ENCODE assay signal across 9 mouse cellular contexts in the genomic region with DNA sequence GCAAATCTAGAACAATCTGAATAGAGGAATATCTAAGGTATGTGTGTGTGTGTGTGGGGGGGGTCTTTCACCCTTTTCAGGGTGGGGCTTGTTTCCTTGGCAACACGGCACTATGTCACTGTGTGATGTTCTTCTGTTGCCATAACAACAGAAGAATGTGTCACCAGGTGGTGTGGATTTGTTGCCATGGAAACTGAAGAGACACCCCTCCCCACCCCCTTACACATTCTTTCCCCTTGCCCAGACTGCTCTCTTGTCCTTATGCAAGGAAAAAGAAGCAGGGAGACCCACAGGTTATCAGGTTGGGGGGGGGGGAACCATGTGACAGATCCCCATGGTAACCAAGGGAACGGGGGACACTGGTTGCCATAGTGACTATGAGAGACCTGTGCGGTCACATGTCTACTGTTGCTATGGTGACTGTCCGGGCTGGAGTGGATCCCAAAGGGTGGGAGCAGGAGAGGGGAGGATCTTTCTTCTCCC. TPM values are rescaled to one million over a fixed set of nuclear protein-coding genes. Genes with fewer than 3 reads are reported as not detected.
DNase-seq lines count a peak whose midpoint lies in the region; ATAC-seq and TF ChIP-seq lines count a peak whose summit lies in the region.
"Had no signal": no experiment of that assay in that cellular context is flagged by ENCODE, and none has a peak within 500 bp of the region (broad histone marks: within the 10 kb centered on the region; RNA-seq: fewer than 3 reads in every experiment).

No protein-coding gene starts in this region.

- H3K27me3 ChIP-seq in cerebellum, adult 2 months (ENCODE audit: control insufficient read depth, insufficient read depth, low read length): no peaks in the 10 kb centered on the region; the same call in 1 of the 2 replicates
- no peaks in the 10 kb centered on the region for H3K27me3 ChIP-seq in forebrain, postnatal 0 days (ENCODE audit: insufficient read depth, low read length)
- peaks cover 6% of the 10 kb centered on the region; the same call in 1 of the 2 replicates for H3K27me3 ChIP-seq in neural tube, embryonic 13.5 days
- H3K27me3 ChIP-seq in heart, embryonic 12.5 days (replicated peaks): peaks cover 52% of the 10 kb centered on the region

- H3K4me1 ChIP-seq in cerebellum, adult 2 months (ENCODE audit: control insufficient read depth, insufficient read depth, low read length): peaks cover 10% of the 10 kb centered on the region
- peaks cover 35% of the 10 kb centered on the region for H3K4me1 ChIP-seq in forebrain, postnatal 0 days (ENCODE audit: insufficient read depth)
- H3K4me1 ChIP-seq in neural tube, embryonic 13.5 days (replicated peaks): peaks cover 91% of the 10 kb centered on the region
- peaks cover 64% of the 10 kb centered on the region for H3K4me1 ChIP-seq in heart, embryonic 12.5 days (replicated peaks)

- peak; percentile 55 to 63 for DNase-seq in cerebellum, adult 2 months
- DNase-seq in forebrain, postnatal 0 days: peak; percentile 97
- peak; percentile 45 to 47 for DNase-seq in layer of hippocampus, postnatal 25 days (ENCODE audit: extremely low spot score in 1 of 2, low spot score in 1 of 2)
- DNase-seq in urinary bladder, postnatal 4 days (ENCODE audit: low spot score in 2 of 2): no peak
- DNase-seq in gastrocnemius, postnatal 36 days: no peak

- no peak for TF ChIP-seq POLR2A in cerebellum, adult 2 months (IDR thresholded peaks at IDR 0.05; ENCODE audit: borderline replicate concordance, insufficient read depth, low read length)

- no peaks in the 10 kb centered on the region for H3K9me3 ChIP-seq in forebrain, postnatal 0 days (ENCODE audit: low read length)
- H3K9me3 ChIP-seq in neural tube, embryonic 13.5 days: no peaks in the 10 kb centered on the region
- no peaks in the 10 kb centered on the region for H3K9me3 ChIP-seq in heart, embryonic 12.5 days (replicated peaks)

- intact Hi-C loops in gastrocnemius, postnatal 36 days (cut with DNase I): no loop called here

- H3K4me3 ChIP-seq in cerebellum, adult 2 months (replicated peaks; ENCODE audit: insufficient read depth, low read depth, low read length): no peak overlapping the region
- no peak overlapping the region for H3K4me3 ChIP-seq in forebrain, postnatal 0 days (ENCODE audit: low read depth, low read length)
- no peak overlapping the region for H3K4me3 ChIP-seq in neural tube, embryonic 13.5 days
- no peak overlapping the region for H3K4me3 ChIP-seq in heart, embryonic 12.5 days

- no peak for ATAC-seq in cerebellum, adult (ENCODE audit: insufficient number of reproducible peaks, low FRiP score, low TSS enrichment)
- peak; percentile 95 for ATAC-seq in forebrain, postnatal 0 days
- ATAC-seq in neural tube, embryonic 13.5 days (ENCODE audit: low read depth): peak; percentile 81
- ATAC-seq in heart, embryonic 12.5 days (ENCODE audit: insufficient number of reproducible peaks, low FRiP score): no peak

- 18% methylated on average over 4 of the region's 4 CpGs for WGBS in cerebellum, adult 2 months
- WGBS in forebrain, postnatal 0 days: 5% methylated on average over 4 of the region's 4 CpGs
- WGBS in neural tube, embryonic 13.5 days: 12% methylated on average over 4 of the region's 4 CpGs
- 35% methylated on average over 4 of the region's 4 CpGs for WGBS in heart, embryonic 12.5 days

- peak overlapping the region; percentile 33 for H3K4me2 ChIP-seq in forebrain, postnatal 0 days (ENCODE audit: low read depth)
- peak overlapping the region; percentile 91 for H3K4me2 ChIP-seq in neural tube, embryonic 13.5 days
- no peak overlapping the region for H3K4me2 ChIP-seq in heart, embryonic 12.5 days

- 0 out of 2 replicates have a peak, but pooled peaks cover 3% of the 10 kb centered on the region for H3K36me3 ChIP-seq in forebrain, postnatal 0 days (ENCODE audit: insufficient read depth)
- no peaks in the 10 kb centered on the region for H3K36me3 ChIP-seq in neural tube, embryonic 13.5 days
- H3K36me3 ChIP-seq in heart, embryonic 12.5 days: no peaks in the 10 kb centered on the region

- no peak overlapping the region for H3K27ac ChIP-seq in cerebellum, adult 2 months (ENCODE audit: insufficient read depth, low read length)
- peak overlapping the region; percentile 90 for H3K27ac ChIP-seq in forebrain, postnatal 0 days (ENCODE audit: low read depth, low read length)
- peak overlapping the region; percentile 94 for H3K27ac ChIP-seq in neural tube, embryonic 13.5 days (replicated peaks)
- no peak overlapping the region for H3K27ac ChIP-seq in heart, embryonic 12.5 days (ENCODE audit: poor library complexity, severe bottlenecking)
- H3K27ac ChIP-seq: macrophage had no signal

- TF ChIP-seq CTCF in cerebellum, adult 2 months (IDR thresholded peaks at IDR 0.05; ENCODE audit: borderline replicate concordance, insufficient read depth, low read depth, low read length): no peak
- no peak for TF ChIP-seq CTCF in forebrain, postnatal 0 days (IDR thresholded peaks at IDR 0.05; ENCODE audit: low read depth)

- H3K9ac ChIP-seq in forebrain, postnatal 0 days: no peak overlapping the region
- H3K9ac ChIP-seq in neural tube, embryonic 13.5 days: no peak overlapping the region
- no peak overlapping the region for H3K9ac ChIP-seq in heart, embryonic 12.5 days

RNA-seq across cellular contexts. Expression of a gene that starts 5.4 kb away (rescaled TPM):
- polyA plus RNA-seq in cerebellum, adult 2 months (2012; rRNA removed): 199 and 248 TPM in 2 replicates
- 47.1 and 62.9 TPM in 2 replicates for total RNA-seq in forebrain, postnatal 0 days (2014; rRNA removed)
- 5.3 and 5.8 TPM in 2 replicates for polyA plus RNA-seq in forebrain, postnatal 0 days (2015; fragmentation: Nextera tagmentation; extraction: Ambion mirVana)
- total RNA-seq in layer of hippocampus, postnatal 25 days (2021): 10 to 100 TPM; 49.7 to 72.3 TPM
- 8.9 and 9.3 TPM in 2 replicates for polyA plus RNA-seq in neural tube, embryonic 13.5 days (2015; fragmentation: Nextera tagmentation; extraction: Ambion mirVana)
- 1.9 and 2.7 TPM in 2 replicates for polyA plus RNA-seq in heart, embryonic 12.5 days (2016; fragmentation: Nextera tagmentation; extraction: Ambion mirVana)
- 1 to 10 TPM; 2.0 to 3.0 TPM for total RNA-seq in gastrocnemius, postnatal 36 days (2021)
- polyA plus RNA-seq: macrophage had no signal

RNA-seq across cellular contexts. Expression of a gene that starts 17.4 kb away (rescaled TPM):
- 1.5 and 1.9 TPM in 2 replicates for polyA plus RNA-seq in cerebellum, adult 2 months (2012; rRNA removed)
- total RNA-seq in forebrain, postnatal 0 days (2014; rRNA removed): 0.92 and 3.1 TPM in 2 replicates
- 0.99 and 2.3 TPM in 2 replicates for polyA plus RNA-seq in forebrain, postnatal 0 days (2015; fragmentation: Nextera tagmentation; extraction: Ambion mirVana)
- under 1 TPM in 1 of 2 experiments, not detected in 1; 0.34 TPM for total RNA-seq in layer of hippocampus, postnatal 25 days (2021)
- 0.28 TPM in 1 of 2 replicates, not detected in the other for polyA plus RNA-seq in neural tube, embryonic 13.5 days (2015; fragmentation: Nextera tagmentation; extraction: Ambion mirVana)
- polyA plus RNA-seq in heart, embryonic 12.5 days (2016; fragmentation: Nextera tagmentation; extraction: Ambion mirVana): not detected in 2 replicates
- not detected for total RNA-seq in gastrocnemius, postnatal 36 days (2021)
- polyA plus RNA-seq: macrophage had no signal

RNA-seq across cellular contexts. Expression of a gene that starts 31.2 kb away (rescaled TPM):
- polyA plus RNA-seq in cerebellum, adult 2 months (2012; rRNA removed): 31.1 and 35.9 TPM in 2 replicates
- total RNA-seq in forebrain, postnatal 0 days (2014; rRNA removed): 2.0 and 2.5 TPM in 2 replicates
- polyA plus RNA-seq in forebrain, postnatal 0 days (2015; fragmentation: Nextera tagmentation; extraction: Ambion mirVana): 0.96 and 1.4 TPM in 2 replicates
- total RNA-seq in layer of hippocampus, postnatal 25 days (2021): 1 to 10 TPM; 2.0 to 2.3 TPM
- 0.24 and 0.51 TPM in 2 replicates for polyA plus RNA-seq in neural tube, embryonic 13.5 days (2015; fragmentation: Nextera tagmentation; extraction: Ambion mirVana)
- polyA plus RNA-seq in heart, embryonic 12.5 days (2016; fragmentation: Nextera tagmentation; extraction: Ambion mirVana): 14.4 and 14.5 TPM in 2 replicates
- total RNA-seq in gastrocnemius, postnatal 36 days (2021): under 1 TPM; 0.12 to 0.31 TPM
- polyA plus RNA-seq: macrophage had no signal

RNA-seq across cellular contexts. Expression of a gene that starts 52.9 kb away (rescaled TPM):
- polyA plus RNA-seq in cerebellum, adult 2 months (2012; rRNA removed): 3.6 and 4.9 TPM in 2 replicates
- 0.77 and 2.1 TPM in 2 replicates for total RNA-seq in forebrain, postnatal 0 days (2014; rRNA removed)
- 1.5 and 1.7 TPM in 2 replicates for polyA plus RNA-seq in forebrain, postnatal 0 days (2015; fragmentation: Nextera tagmentation; extraction: Ambion mirVana)
- 1 to 10 TPM; 3.0 to 3.9 TPM for total RNA-seq in layer of hippocampus, postnatal 25 days (2021)
- 1.9 and 2.1 TPM in 2 replicates for polyA plus RNA-seq in neural tube, embryonic 13.5 days (2015; fragmentation: Nextera tagmentation; extraction: Ambion mirVana)
- polyA plus RNA-seq in heart, embryonic 12.5 days (2016; fragmentation: Nextera tagmentation; extraction: Ambion mirVana): 9.1 and 11.5 TPM in 2 replicates
- not detected for total RNA-seq in gastrocnemius, postnatal 36 days (2021)

Comparison
In these comparisons a context has a peak if more than half of its experiments do, and no peak if none do; other contexts are left out.
1. DNase-seq: peak in cerebellum, adult 2 months (2 of 2), forebrain, postnatal 0 days (single experiment) and layer of hippocampus, postnatal 25 days (2 of 2); none in urinary bladder, postnatal 4 days (0 of 2) and gastrocnemius, postnatal 36 days (0 of 2).
2. H3K27ac ChIP-seq: peak in forebrain, postnatal 0 days (single experiment) and neural tube, embryonic 13.5 days (single experiment); none in cerebellum, adult 2 months (single experiment) and heart, embryonic 12.5 days (single experiment).
3. ATAC-seq: peak in forebrain, postnatal 0 days (single experiment) and neural tube, embryonic 13.5 days (single experiment); none in cerebellum, adult (single experiment) and heart, embryonic 12.5 days (single experiment).
4. RNA of a gene that starts 5.4 kb away (polyA plus RNA-seq): 199 to 248 TPM in cerebellum, adult 2 months; 8.9 to 9.3 TPM in neural tube, embryonic 13.5 days, 5.3 to 5.8 TPM in forebrain, postnatal 0 days and 1.9 to 2.7 TPM in heart, embryonic 12.5 days; every median in the first group is over 10 times any median in the second.